Mouse (Mus musculus) cerebellum, adult 8-10 months (tissue): ENCODE results near the gene Stambpl1.

Experiments used
- DNase-seq: peaks from one replicate; pipeline ENCODE4 v3.0.0; 2022

Gene Stambpl1

GRCm38 (mm10) chr19:34192008-34192963 is at the start of gene Stambpl1:
Stambpl1 (plus strand) TSS chr19:34192229.
- peak; percentile 70 for DNase-seq

GRCm38 (mm10) chr19:34148421-34148820 is 43.6 kb upstream of the Stambpl1 start:
- no peak for DNase-seq

GRCm38 (mm10) chr19:34151909-34152308 is 40.1 kb upstream of the Stambpl1 start:
- no peak for DNase-seq

- no peak for DNase-seq
Measured at GRCm38 (mm10) chr19:34153263-34154144, 38.5 kb upstream of the Stambpl1 start.

- no peak for DNase-seq
Measured at GRCm38 (mm10) chr19:34162693-34163092, 29.3 kb upstream of the Stambpl1 start.

- DNase-seq, result no peak
Measured at GRCm38 (mm10) chr19:34165891-34166290, 26.1 kb upstream of the Stambpl1 start, which contains the start of gene Ankrd22. Ankrd22 (minus strand) TSS chr19:34166053.

GRCm38 (mm10) chr19:34166386-34166785 is 25.6 kb upstream of the Stambpl1 start:
- no peak for DNase-seq

GRCm38 (mm10) chr19:34167896-34168661 is 23.9 kb upstream of the Stambpl1 start:
- DNase-seq, result no peak

GRCm38 (mm10) chr19:34169121-34169520 is 22.9 kb upstream of the Stambpl1 start:
- no peak for DNase-seq

- DNase-seq, result no peak
Measured at GRCm38 (mm10) chr19:34171167-34171566, 20.9 kb upstream of the Stambpl1 start.

- no peak for DNase-seq
Measured at GRCm38 (mm10) chr19:34174004-34174403, 18.0 kb upstream of the Stambpl1 start.

- DNase-seq, result no peak
Measured at GRCm38 (mm10) chr19:34179136-34179535, 12.9 kb upstream of the Stambpl1 start.

- no peak for DNase-seq
Measured at GRCm38 (mm10) chr19:34180316-34180715, 11.7 kb upstream of the Stambpl1 start.

GRCm38 (mm10) chr19:34181234-34181633 is 10.8 kb upstream of the Stambpl1 start:
- no peak for DNase-seq

- no peak for DNase-seq
Measured at GRCm38 (mm10) chr19:34182490-34182889, 9.5 kb upstream of the Stambpl1 start.

GRCm38 (mm10) chr19:34186845-34187244 is 5.2 kb upstream of the Stambpl1 start:
- no peak for DNase-seq

- DNase-seq, result no peak
Measured at GRCm38 (mm10) chr19:34191645-34192007, 403 bp upstream of the Stambpl1 start.

GRCm38 (mm10) chr19:34193149-34193548 is 1.1 kb downstream of the Stambpl1 start:
- peak; percentile 21 for DNase-seq

- no peak for DNase-seq
Measured at GRCm38 (mm10) chr19:34193683-34194082, 1.7 kb downstream of the Stambpl1 start.

- DNase-seq, result no peak
Measured at GRCm38 (mm10) chr19:34194132-34194745, 2.2 kb downstream of the Stambpl1 start.

GRCm38 (mm10) chr19:34195031-34195430 is 3.0 kb downstream of the Stambpl1 start:
- no peak for DNase-seq

- DNase-seq, result no peak
Measured at GRCm38 (mm10) chr19:34198066-34198465, 6.0 kb downstream of the Stambpl1 start.
